10 mouse cellular contexts compared by ENCODE assay signal in genomic region chr7:19464367-19465307, GRCm38 (mm10). TPM values are rescaled to one million over a fixed set of nuclear protein-coding genes. Genes with fewer than 3 reads are reported as not detected.
DNase-seq lines count a peak whose midpoint lies in the region; ATAC-seq lines count a peak whose summit lies in the region.
"Had no signal": no experiment of that assay in that cellular context is flagged by ENCODE, and none has a peak within 500 bp of the region (broad histone marks: within the 10 kb centered on the region; RNA-seq: fewer than 3 reads in every experiment).

No protein-coding gene starts in this region.

- peaks cover 22% of the 10 kb centered on the region for H3K4me1 ChIP-seq in kidney, embryonic 15.5 days
- peaks cover 9% of the 10 kb centered on the region for H3K4me1 ChIP-seq in embryonic facial prominence, embryonic 11.5 days (ENCODE audit: control insufficient read depth, insufficient read depth, low read length)
- H3K4me1 ChIP-seq in intestine, embryonic 14.5 days (replicated peaks; ENCODE audit: control insufficient read depth, insufficient read depth, low read length), result peaks cover 11% of the 10 kb centered on the region
- peaks cover 4% of the 10 kb centered on the region for H3K4me1 ChIP-seq in midbrain, embryonic 12.5 days

- no peak for DNase-seq in kidney, adult 18-20 months
- DNase-seq in embryonic facial prominence, embryonic 11.5 days (ENCODE audit: low spot score), result peak; percentile 71
- DNase-seq in intestine, embryonic 14.5 days (ENCODE audit: low spot score), result no peak
- DNase-seq in thymus, postnatal 36 days, result no peak
- no peak for DNase-seq in left cerebral cortex, adult 8-10 months (ENCODE audit: low spot score in 2 of 2)
- no peak for DNase-seq in urinary bladder, postnatal 4 days (ENCODE audit: low spot score in 2 of 2)
- DNase-seq: cerebellum, adult 2 months had no signal

- 9% methylated on average over 22 of the region's 22 CpGs for WGBS in kidney, embryonic 15.5 days
- 5% methylated on average over 22 of the region's 22 CpGs for WGBS in embryonic facial prominence, embryonic 11.5 days
- WGBS in intestine, embryonic 14.5 days, result 9% methylated on average over 22 of the region's 22 CpGs
- WGBS in midbrain, embryonic 12.5 days, result 7% methylated on average over 22 of the region's 22 CpGs

- H3K27ac ChIP-seq in kidney, embryonic 15.5 days, result peak overlapping the region; percentile 15
- peak overlapping the region; percentile 47 for H3K27ac ChIP-seq in embryonic facial prominence, embryonic 11.5 days (replicated peaks; ENCODE audit: low read depth, low read length)
- no peak overlapping the region for H3K27ac ChIP-seq in intestine, embryonic 14.5 days (ENCODE audit: low read depth)
- no peak overlapping the region for H3K27ac ChIP-seq in midbrain, embryonic 12.5 days (replicated peaks)

- peak overlapping the region; percentile 22 for H3K4me3 ChIP-seq in kidney, embryonic 15.5 days (replicated peaks)
- peak overlapping the region; percentile 15; the same call in 1 of the 2 replicates for H3K4me3 ChIP-seq in embryonic facial prominence, embryonic 11.5 days (ENCODE audit: low read depth, low read length)
- no peak overlapping the region for H3K4me3 ChIP-seq in intestine, embryonic 14.5 days (ENCODE audit: low read depth, low read length)
- H3K4me3 ChIP-seq in midbrain, embryonic 12.5 days, result no peak overlapping the region

- ATAC-seq in kidney, embryonic 15.5 days (replicated peaks; ENCODE audit: low FRiP score), result no peak
- ATAC-seq in embryonic facial prominence, embryonic 11.5 days (replicated peaks; ENCODE audit: insufficient number of reproducible peaks, low FRiP score, low TSS enrichment, low read depth), result peak; percentile 63
- no peak for ATAC-seq in intestine, embryonic 14.5 days (replicated peaks; ENCODE audit: low FRiP score, low TSS enrichment, low read depth)
- no peak for ATAC-seq in midbrain, embryonic 12.5 days (ENCODE audit: low FRiP score, low read depth)
- ATAC-seq: Patski had no signal

- peak overlapping the region; percentile 46 for H3K4me2 ChIP-seq in kidney, embryonic 15.5 days
- H3K4me2 ChIP-seq in embryonic facial prominence, embryonic 11.5 days (ENCODE audit: low read depth, low read length), result peak overlapping the region; percentile 25
- H3K4me2 ChIP-seq in intestine, embryonic 14.5 days (ENCODE audit: low read length), result peak overlapping the region; percentile 28
- peak overlapping the region; percentile 8; the same call in 1 of the 2 replicates for H3K4me2 ChIP-seq in midbrain, embryonic 12.5 days (replicated peaks)

- no peaks in the 10 kb centered on the region for H3K36me3 ChIP-seq in kidney, embryonic 15.5 days
- H3K36me3 ChIP-seq in embryonic facial prominence, embryonic 11.5 days (replicated peaks; ENCODE audit: control insufficient read depth, insufficient read depth, low read depth, low read length), result no peaks in the 10 kb centered on the region
- no peaks in the 10 kb centered on the region for H3K36me3 ChIP-seq in intestine, embryonic 14.5 days (ENCODE audit: control insufficient read depth, insufficient read depth, low read length)
- H3K36me3 ChIP-seq in midbrain, embryonic 12.5 days, result no peaks in the 10 kb centered on the region

- peaks cover 30% of the 10 kb centered on the region for H3K27me3 ChIP-seq in kidney, embryonic 15.5 days
- peaks cover 9% of the 10 kb centered on the region for H3K27me3 ChIP-seq in embryonic facial prominence, embryonic 11.5 days (ENCODE audit: control insufficient read depth, insufficient read depth, low read length)
- peaks cover 13% of the 10 kb centered on the region for H3K27me3 ChIP-seq in intestine, embryonic 14.5 days (replicated peaks; ENCODE audit: control insufficient read depth, insufficient read depth, low read length)
- peaks cover 67% of the 10 kb centered on the region for H3K27me3 ChIP-seq in midbrain, embryonic 12.5 days

- peak overlapping the region; percentile 19; the same call in 1 of the 2 replicates for H3K9ac ChIP-seq in kidney, embryonic 15.5 days
- H3K9ac ChIP-seq in embryonic facial prominence, embryonic 11.5 days (replicated peaks; ENCODE audit: low read length), result peak overlapping the region; percentile 52
- peak overlapping the region; percentile 11; the same call in 1 of the 2 replicates for H3K9ac ChIP-seq in intestine, embryonic 14.5 days (ENCODE audit: low read length)
- no peak overlapping the region for H3K9ac ChIP-seq in midbrain, embryonic 12.5 days (replicated peaks)

- H3K9me3 ChIP-seq in kidney, embryonic 15.5 days (replicated peaks), result no peaks in the 10 kb centered on the region
- H3K9me3 ChIP-seq in embryonic facial prominence, embryonic 11.5 days (replicated peaks; ENCODE audit: control insufficient read depth, low read length), result no peaks in the 10 kb centered on the region
- no peaks in the 10 kb centered on the region for H3K9me3 ChIP-seq in intestine, embryonic 14.5 days (ENCODE audit: control insufficient read depth, low read length)
- H3K9me3 ChIP-seq in midbrain, embryonic 12.5 days, result no peaks in the 10 kb centered on the region

RNA-seq across cellular contexts. Expression of gene Exoc3l2, which starts 1.5 kb away (rescaled TPM):
- 3.0 TPM in 2 replicates for polyA plus RNA-seq in kidney, embryonic 15.5 days (2015; fragmentation: Nextera tagmentation; extraction: Ambion mirVana)
- 1.2 and 1.7 TPM in 2 replicates for polyA plus RNA-seq in embryonic facial prominence, embryonic 11.5 days (2014; fragmentation: Nextera tagmentation; extraction: Ambion mirVana)
- polyA plus RNA-seq in intestine, embryonic 14.5 days (2014; fragmentation: Nextera tagmentation; extraction: Ambion mirVana), result 0.76 and 0.90 TPM in 2 replicates
- polyA plus RNA-seq in midbrain, embryonic 12.5 days (2016; fragmentation: Nextera tagmentation; extraction: Ambion mirVana), result 0.42 and 0.61 TPM in 2 replicates
- total RNA-seq in left cerebral cortex, adult 8-10 months (2022), result 1 to 10 TPM in 1 of 4 experiments, under 1 TPM in 3; 0.59 to 1.1 (median 0.79) TPM
- polyA plus RNA-seq: Patski had no signal

RNA-seq across cellular contexts. Expression of gene Mark4, which starts 6.0 kb away (rescaled TPM):
- polyA plus RNA-seq in kidney, embryonic 15.5 days (2015; fragmentation: Nextera tagmentation; extraction: Ambion mirVana), result 6.6 and 9.4 TPM in 2 replicates
- 7.9 and 8.6 TPM in 2 replicates for polyA plus RNA-seq in embryonic facial prominence, embryonic 11.5 days (2014; fragmentation: Nextera tagmentation; extraction: Ambion mirVana)
- 7.5 and 8.5 TPM in 2 replicates for polyA plus RNA-seq in intestine, embryonic 14.5 days (2014; fragmentation: Nextera tagmentation; extraction: Ambion mirVana)
- 16.4 and 20.9 TPM in 2 replicates for polyA plus RNA-seq in midbrain, embryonic 12.5 days (2016; fragmentation: Nextera tagmentation; extraction: Ambion mirVana)
- total RNA-seq in left cerebral cortex, adult 8-10 months (2022), result 10 to 100 TPM; 70.4 to 80.3 (median 76.2) TPM

RNA-seq across cellular contexts. Expression of gene Bloc1s3, which starts 43.5 kb away (rescaled TPM):
- 2.3 and 2.6 TPM in 2 replicates for polyA plus RNA-seq in kidney, embryonic 15.5 days (2015; fragmentation: Nextera tagmentation; extraction: Ambion mirVana)
- 2.3 and 2.6 TPM in 2 replicates for polyA plus RNA-seq in embryonic facial prominence, embryonic 11.5 days (2014; fragmentation: Nextera tagmentation; extraction: Ambion mirVana)
- polyA plus RNA-seq in intestine, embryonic 14.5 days (2014; fragmentation: Nextera tagmentation; extraction: Ambion mirVana), result 0.93 and 1.2 TPM in 2 replicates
- polyA plus RNA-seq in midbrain, embryonic 12.5 days (2016; fragmentation: Nextera tagmentation; extraction: Ambion mirVana), result 4.3 and 5.0 TPM in 2 replicates
- total RNA-seq in left cerebral cortex, adult 8-10 months (2022), result 1 to 10 TPM; 6.5 to 7.7 (median 7.1) TPM

RNA-seq across cellular contexts. Expression of gene Trappc6a, which starts 43.6 kb away (rescaled TPM):
- polyA plus RNA-seq in kidney, embryonic 15.5 days (2015; fragmentation: Nextera tagmentation; extraction: Ambion mirVana), result 76.2 and 81.2 TPM in 2 replicates
- polyA plus RNA-seq in embryonic facial prominence, embryonic 11.5 days (2014; fragmentation: Nextera tagmentation; extraction: Ambion mirVana), result 51.7 and 58.2 TPM in 2 replicates
- polyA plus RNA-seq in intestine, embryonic 14.5 days (2014; fragmentation: Nextera tagmentation; extraction: Ambion mirVana), result 113 TPM in 2 replicates
- polyA plus RNA-seq in midbrain, embryonic 12.5 days (2016; fragmentation: Nextera tagmentation; extraction: Ambion mirVana), result 41.5 and 41.7 TPM in 2 replicates
- 10 to 100 TPM; 19.0 to 25.5 (median 23.5) TPM for total RNA-seq in left cerebral cortex, adult 8-10 months (2022)

RNA-seq across cellular contexts. Expression of gene Nkpd1, which starts 53.0 kb away (rescaled TPM):
- polyA plus RNA-seq in kidney, embryonic 15.5 days (2015; fragmentation: Nextera tagmentation; extraction: Ambion mirVana), result 0.10 and 0.15 TPM in 2 replicates
- 0.08 TPM in 1 of 2 replicates, not detected in the other for polyA plus RNA-seq in embryonic facial prominence, embryonic 11.5 days (2014; fragmentation: Nextera tagmentation; extraction: Ambion mirVana)
- polyA plus RNA-seq in intestine, embryonic 14.5 days (2014; fragmentation: Nextera tagmentation; extraction: Ambion mirVana), result 0.09 and 0.27 TPM in 2 replicates
- 0.06 TPM in 1 of 2 replicates, not detected in the other for polyA plus RNA-seq in midbrain, embryonic 12.5 days (2016; fragmentation: Nextera tagmentation; extraction: Ambion mirVana)
- total RNA-seq in left cerebral cortex, adult 8-10 months (2022), result 1 to 10 TPM in 2 of 4 experiments, under 1 TPM in 2; 0.83 to 1.7 (median 1.1) TPM

Comparison
In these comparisons a context has a peak if more than half of its experiments do, and no peak if none do; other contexts are left out.
1. H3K27ac ChIP-seq: peak in kidney, embryonic 15.5 days (single experiment) and embryonic facial prominence, embryonic 11.5 days (single experiment); none in intestine, embryonic 14.5 days (single experiment) and midbrain, embryonic 12.5 days (single experiment).
2. H3K4me3 ChIP-seq: peak in kidney, embryonic 15.5 days (single experiment) and embryonic facial prominence, embryonic 11.5 days (single experiment); none in intestine, embryonic 14.5 days (single experiment) and midbrain, embryonic 12.5 days (single experiment).
3. Peak in every context shown above with its lines, with median percentiles within 50 percentile points of each other: H3K4me2 ChIP-seq.